7 mouse cellular contexts compared by ENCODE assay signal in genomic region chr14:105177238-105177693, GRCm38 (mm10). TPM values are rescaled to one million over a fixed set of nuclear protein-coding genes. Genes with fewer than 3 reads are reported as not detected.
A peak's percentile ranks its signal among the peaks of the same experiment; 100 is the strongest.
DNase-seq lines count a peak whose midpoint lies in the region; ATAC-seq lines count a peak whose summit lies in the region.

Rbm26 (minus strand) TSS chr14:105177327.

- peak within 1 kb of the TSS; percentile 99 for H3K4me3 ChIP-seq in embryonic facial prominence, embryonic 11.5 days (ENCODE audit: low read depth, low read length)
- H3K4me3 ChIP-seq in limb, embryonic 10.5 days = peak within 1 kb of the TSS; percentile 99
- H3K4me3 ChIP-seq in midbrain, embryonic 13.5 days (replicated peaks) = peak within 1 kb of the TSS; percentile 97

- WGBS in embryonic facial prominence, embryonic 11.5 days = under 1% methylated on average over 28 of the region's 28 CpGs
- WGBS in limb, embryonic 10.5 days = under 1% methylated on average over 28 of the region's 28 CpGs
- WGBS in midbrain, embryonic 13.5 days = under 1% methylated on average over 28 of the region's 28 CpGs

- peak; percentile 98 for DNase-seq in adrenal gland, postnatal 14 days
- DNase-seq in embryonic facial prominence, embryonic 11.5 days (ENCODE audit: low spot score) = peak; percentile 97
- peak; percentile 94 for DNase-seq in kidney, adult 11 months
- DNase-seq in limb, embryonic 10.5 days (ENCODE audit: low spot score) = peak; percentile 96
- DNase-seq in spleen, adult 12 weeks (ENCODE audit: low spot score) = peak; percentile 90

- H3K9ac ChIP-seq in embryonic facial prominence, embryonic 11.5 days (replicated peaks; ENCODE audit: low read length) = peak within 1 kb of the TSS; percentile 98
- H3K9ac ChIP-seq in midbrain, embryonic 13.5 days (replicated peaks) = peak within 1 kb of the TSS; percentile 98

- no peaks in the 10 kb centered on the region for H3K36me3 ChIP-seq in embryonic facial prominence, embryonic 11.5 days (replicated peaks; ENCODE audit: control insufficient read depth, insufficient read depth, low read depth, low read length)
- 0 out of 2 replicates have a peak, but pooled peaks cover 4% of the 10 kb centered on the region for H3K36me3 ChIP-seq in limb, embryonic 10.5 days
- no peaks in the 10 kb centered on the region for H3K36me3 ChIP-seq in midbrain, embryonic 13.5 days

- no peaks in the 10 kb centered on the region for H3K9me3 ChIP-seq in embryonic facial prominence, embryonic 11.5 days (replicated peaks; ENCODE audit: control insufficient read depth, low read length)
- H3K9me3 ChIP-seq in limb, embryonic 10.5 days (replicated peaks) = no peaks in the 10 kb centered on the region
- H3K9me3 ChIP-seq in midbrain, embryonic 13.5 days = no peaks in the 10 kb centered on the region

- H3K4me1 ChIP-seq in embryonic facial prominence, embryonic 11.5 days (ENCODE audit: control insufficient read depth, insufficient read depth, low read length) = peaks cover 4% of the 10 kb centered on the region; the same call in 1 of the 2 replicates
- peaks cover 20% of the 10 kb centered on the region for H3K4me1 ChIP-seq in limb, embryonic 10.5 days
- H3K4me1 ChIP-seq in midbrain, embryonic 13.5 days (replicated peaks) = peaks cover 31% of the 10 kb centered on the region

- H3K27me3 ChIP-seq in embryonic facial prominence, embryonic 11.5 days (ENCODE audit: control insufficient read depth, insufficient read depth, low read length) = no peaks in the 10 kb centered on the region
- H3K27me3 ChIP-seq in limb, embryonic 10.5 days (ENCODE audit: low read depth, poor library complexity, severe bottlenecking) = no peaks in the 10 kb centered on the region
- H3K27me3 ChIP-seq in midbrain, embryonic 13.5 days = no peaks in the 10 kb centered on the region

- H3K27ac ChIP-seq in embryonic facial prominence, embryonic 11.5 days (replicated peaks; ENCODE audit: low read depth, low read length) = peak within 1 kb of the TSS; percentile 92
- H3K27ac ChIP-seq in limb, embryonic 10.5 days = peak within 1 kb of the TSS; percentile 99
- peak within 1 kb of the TSS; percentile 96 for H3K27ac ChIP-seq in midbrain, embryonic 13.5 days

- ATAC-seq in embryonic facial prominence, embryonic 11.5 days (replicated peaks; ENCODE audit: insufficient number of reproducible peaks, low FRiP score, low TSS enrichment, low read depth) = peak; percentile 97
- peak; percentile 91 for ATAC-seq in granulocyte monocyte progenitor cell, adult 5-6 weeks (replicated peaks; ENCODE audit: poor library complexity, severe bottlenecking)
- peak; percentile 98 for ATAC-seq in midbrain, embryonic 13.5 days

- H3K4me2 ChIP-seq in embryonic facial prominence, embryonic 11.5 days (ENCODE audit: low read depth, low read length) = peak within 1 kb of the TSS; percentile 76
- H3K4me2 ChIP-seq in midbrain, embryonic 13.5 days (replicated peaks) = peak within 1 kb of the TSS; percentile 84

RNA-seq across cellular contexts. Expression of gene Rbm26, which starts in this region (rescaled TPM):
- total RNA-seq in adrenal gland, postnatal 14 days (2021) = 43.5 and 48.2 TPM in 2 replicates
- polyA plus RNA-seq in embryonic facial prominence, embryonic 11.5 days (2014; fragmentation: Nextera tagmentation; extraction: Ambion mirVana) = 38.6 and 45.1 TPM in 2 replicates
- total RNA-seq in granulocyte monocyte progenitor cell, adult 5-6 weeks (2014; fragmentation: Nextera tagmentation) = 76.4 and 90.8 TPM in 2 replicates
- 65.4 and 70.1 TPM in 2 replicates for total RNA-seq in granulocyte monocyte progenitor cell, adult 5-6 weeks (2017)
- 30.4 and 36.0 TPM in 2 replicates for polyA plus RNA-seq in limb, embryonic 10.5 days (2016; fragmentation: Nextera tagmentation; extraction: Ambion mirVana)
- 38.1 and 43.6 TPM in 2 replicates for polyA plus RNA-seq in midbrain, embryonic 13.5 days (2015; fragmentation: Nextera tagmentation; extraction: Ambion mirVana)

Comparison
In these comparisons a context has a peak if more than half of its experiments do, and no peak if none do; other contexts are left out.
1. Peak in every context shown above with its lines: DNase-seq, ATAC-seq, H3K4me3 ChIP-seq and H3K27ac ChIP-seq.